Mouse (Mus musculus) liver, adult (tissue): ENCODE data around the gene Miga1.

Experiments used
- GATA4 ChIP-seq: IDR thresholded peaks from 2 replicates; pipeline ENCODE4 v1.6.1; 2014; ENCODE audit warnings: mild to moderate bottlenecking, low read length; ENCODE audit not compliant: insufficient replicate concordance

Gene Miga1

GRCm38 (mm10) chr3:152272974-152273685 lies 67.1 kb downstream of the Miga1 start:
- TF ChIP-seq GATA4 = no peak

DNA sequence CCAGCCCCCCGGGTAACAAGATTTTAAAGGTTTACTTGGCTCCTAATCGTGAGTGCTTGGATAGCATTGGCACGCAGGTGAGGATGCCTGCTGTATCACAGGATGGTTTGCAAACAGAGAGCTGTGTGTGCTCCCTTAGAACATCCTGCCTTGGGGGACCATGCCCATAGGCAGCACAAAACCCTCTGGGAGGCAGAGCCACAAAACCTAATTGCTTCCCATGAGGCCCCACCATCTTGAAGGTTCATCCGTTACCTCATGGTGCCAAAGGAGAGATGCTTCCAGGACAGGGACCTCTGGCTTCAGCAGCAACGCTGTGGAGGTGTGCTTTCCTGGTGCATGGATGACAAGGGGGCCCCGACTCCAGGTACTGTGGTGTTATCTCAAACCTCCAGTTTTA lies 68.3 kb downstream of the Miga1 start:
- TF ChIP-seq GATA4 = no peak

DNA sequence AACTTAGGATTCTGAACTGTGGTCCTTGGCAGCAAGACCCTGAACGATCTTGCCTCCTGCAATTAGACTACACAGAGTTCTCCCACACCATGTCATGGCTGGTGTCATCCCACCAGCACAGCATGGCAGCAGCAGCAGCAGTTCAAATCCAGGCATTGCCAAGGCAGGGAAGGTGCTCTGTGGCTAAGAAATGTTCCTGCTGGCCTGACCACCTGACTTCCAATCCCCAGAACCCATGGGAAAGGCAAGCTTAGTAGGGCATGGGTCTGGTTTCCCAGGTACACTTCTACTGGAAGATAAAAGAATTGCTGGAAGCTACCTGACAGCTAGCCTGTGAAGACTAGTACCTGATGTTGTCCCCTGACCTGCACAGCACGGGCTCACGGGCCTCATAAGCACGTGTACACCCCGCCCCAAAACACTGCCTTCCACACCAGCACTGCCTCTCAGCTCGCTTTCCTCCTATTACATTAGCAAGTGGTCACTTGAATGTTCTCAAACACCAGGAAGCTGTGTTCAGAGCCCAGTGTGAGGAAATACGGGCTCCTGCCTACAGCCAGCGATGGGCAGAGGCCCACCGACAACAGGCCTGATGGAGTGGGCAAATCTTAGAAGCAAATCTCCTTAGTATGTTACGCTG lies 69.0 kb downstream of the Miga1 start:
- TF ChIP-seq GATA4 = no peak

DNA sequence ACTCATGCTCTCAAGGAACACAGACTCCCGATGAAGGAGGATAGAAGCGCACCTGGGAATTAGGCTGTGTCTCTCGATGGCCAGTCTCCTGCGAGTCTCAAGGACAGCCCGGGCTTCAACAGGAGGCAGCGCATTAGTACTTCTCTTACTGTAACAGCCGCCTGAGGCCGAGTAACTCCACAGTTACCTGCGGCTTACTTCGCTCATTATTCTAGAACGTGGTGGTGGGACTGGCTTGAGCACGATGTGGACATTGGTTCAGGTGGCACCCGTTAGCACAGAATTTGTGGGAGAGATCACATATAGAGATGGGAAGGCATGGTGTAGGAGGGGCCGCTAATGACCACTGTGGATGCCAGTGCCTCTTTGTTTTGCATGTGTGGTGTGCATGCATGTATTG lies 72.1 kb downstream of the Miga1 start:
- TF ChIP-seq GATA4 = no peak

DNA sequence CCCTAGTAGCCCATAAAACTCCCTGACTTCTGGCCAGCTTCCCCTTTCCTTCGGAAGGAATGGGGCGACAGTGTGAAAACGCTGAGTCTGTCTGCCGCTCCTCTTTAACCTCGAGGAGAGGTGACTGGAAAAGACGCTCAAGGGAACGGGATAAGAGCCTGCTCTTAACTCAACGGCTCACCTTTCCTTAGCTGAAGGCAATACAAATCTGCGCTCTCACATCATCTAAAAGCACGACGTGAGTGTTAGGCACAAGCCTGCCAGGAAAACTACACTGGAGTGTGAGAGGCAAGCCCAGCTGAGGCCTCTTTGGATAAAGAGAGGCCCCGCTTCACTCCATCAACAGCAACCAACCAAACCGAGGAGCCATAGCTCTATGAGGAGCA lies 74.2 kb downstream of the Miga1 start, which contains the start of gene Nexn:
TSS of gene Nexn (minus strand) at position 315 of the 386 bp plus-strand sequence.
- no peak for TF ChIP-seq GATA4

- TF ChIP-seq GATA4 = no peak
Measured at GRCm38 (mm10) chr3:152265351-152266035, 74.7 kb downstream of the Miga1 start.

DNA sequence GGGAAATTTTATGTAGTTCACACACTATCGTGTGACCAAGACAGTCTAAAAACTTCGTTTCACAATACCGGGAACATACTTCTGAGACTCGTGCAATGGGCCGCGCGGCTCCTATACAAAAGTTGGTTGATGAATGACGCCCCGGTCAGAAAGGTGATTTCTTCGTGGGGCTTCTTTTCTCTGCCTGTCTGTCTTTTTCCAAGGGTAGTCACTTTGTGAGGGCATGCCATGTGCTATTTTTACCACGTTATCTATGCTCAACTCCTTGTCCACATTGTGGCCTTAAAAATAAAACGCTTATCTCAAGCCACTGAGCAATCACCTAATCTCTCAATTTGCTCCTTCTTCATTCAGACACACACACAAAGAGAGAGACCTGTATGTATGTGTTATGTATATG lies 75.4 kb downstream of the Miga1 start:
- TF ChIP-seq GATA4 = no peak

DNA sequence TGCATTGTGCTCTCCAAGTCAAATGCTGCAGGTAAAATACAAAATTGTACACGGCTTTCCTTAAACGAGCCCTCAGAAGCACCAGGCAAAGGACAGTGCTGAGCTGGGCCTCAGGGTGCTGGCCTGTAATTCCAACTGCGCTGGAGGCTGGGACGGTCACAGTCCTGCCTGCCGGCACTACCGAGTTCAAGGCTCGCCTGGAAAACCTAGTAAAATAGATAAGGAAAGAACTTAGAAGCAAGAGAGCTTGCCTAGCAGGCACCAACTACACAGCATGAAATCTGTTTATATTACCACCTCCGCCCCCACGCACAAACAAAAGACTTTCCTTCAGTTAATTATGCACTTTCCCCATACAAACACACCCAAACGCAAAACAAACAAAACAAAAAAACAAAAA lies 75.8 kb downstream of the Miga1 start:
- TF ChIP-seq GATA4 = no peak

DNA sequence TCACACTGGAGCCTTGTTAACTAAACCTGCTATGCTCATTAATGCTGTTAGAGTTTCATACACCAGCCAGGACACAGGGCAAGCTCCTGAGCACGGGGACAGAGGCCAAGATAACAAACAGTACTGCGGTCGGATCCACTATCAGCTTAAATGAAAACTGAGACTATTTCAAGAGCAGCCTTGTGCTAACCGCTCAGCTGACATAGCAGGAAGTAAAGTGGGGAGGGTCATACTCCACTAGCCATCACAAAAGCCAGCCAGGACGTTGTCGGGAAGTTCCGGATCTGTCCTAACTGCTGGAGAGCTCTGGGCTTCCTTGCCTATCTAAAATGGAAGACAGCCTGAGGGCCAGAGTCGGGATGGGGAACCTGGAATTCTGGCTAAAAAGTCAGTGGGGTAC lies 78.3 kb downstream of the Miga1 start:
- peak; percentile 39; the same call in 1 of the 2 replicates for TF ChIP-seq GATA4

DNA sequence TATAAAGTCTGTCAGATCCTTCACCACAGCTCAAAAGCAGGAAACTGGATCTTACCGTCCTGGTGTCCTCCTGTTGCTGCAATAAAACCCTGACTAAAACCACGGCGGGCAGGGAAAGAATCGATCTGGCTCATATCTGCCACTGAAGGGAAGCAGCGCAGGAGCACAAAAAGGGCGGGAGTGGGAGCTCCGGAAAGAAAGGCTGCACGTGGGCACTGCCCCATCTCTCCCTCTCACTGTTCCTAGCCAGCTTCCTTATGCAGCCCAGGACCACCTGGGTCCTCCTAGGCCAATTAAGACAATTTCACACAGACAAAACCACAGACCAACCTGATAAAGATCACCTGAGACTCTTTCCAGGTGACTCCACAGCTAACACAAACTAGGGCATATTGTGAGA lies 78.8 kb downstream of the Miga1 start:
- TF ChIP-seq GATA4 = no peak

DNA sequence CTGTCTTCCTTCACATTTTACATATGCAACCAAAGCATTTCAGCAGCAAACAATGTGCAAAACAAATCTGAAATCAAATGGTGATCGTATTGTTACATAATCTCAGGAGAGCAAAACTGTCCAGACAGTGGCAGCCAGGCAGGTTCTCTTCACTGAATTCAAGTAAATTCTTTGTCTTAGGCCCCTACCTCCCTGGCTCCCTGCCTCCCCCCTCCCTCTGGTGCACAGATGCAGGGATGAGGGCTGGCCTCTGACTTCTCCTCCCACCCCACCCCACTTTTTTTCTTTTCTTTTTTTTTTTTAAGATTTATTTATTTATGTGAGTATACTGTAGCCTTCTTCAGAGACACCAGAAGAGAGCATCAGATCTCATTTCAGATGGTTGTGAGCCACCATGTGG lies 79.8 kb downstream of the Miga1 start:
- no peak for TF ChIP-seq GATA4

DNA sequence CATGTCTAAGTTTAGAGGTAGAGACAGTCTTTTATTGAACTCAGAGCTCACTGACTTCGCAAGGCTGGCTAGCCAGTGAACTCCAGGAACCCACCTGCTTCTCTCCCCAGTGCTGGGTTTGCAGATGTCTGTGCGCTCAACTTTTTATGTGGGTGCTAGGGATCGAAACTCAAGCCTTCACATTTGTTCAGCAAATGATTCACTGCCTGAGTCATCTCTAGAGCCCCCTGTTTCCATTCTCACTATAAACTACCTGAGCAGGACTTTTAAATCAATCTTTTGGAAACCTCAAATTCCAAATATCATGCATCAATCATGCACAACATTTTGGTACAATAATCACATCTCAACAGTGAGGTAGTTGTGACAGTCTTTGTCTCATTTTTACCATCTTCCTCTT lies 82.7 kb downstream of the Miga1 start:
- TF ChIP-seq GATA4 = no peak

- no peak for TF ChIP-seq GATA4
Measured at GRCm38 (mm10) chr3:152250487-152250886, 89.7 kb downstream of the Miga1 start.

DNA sequence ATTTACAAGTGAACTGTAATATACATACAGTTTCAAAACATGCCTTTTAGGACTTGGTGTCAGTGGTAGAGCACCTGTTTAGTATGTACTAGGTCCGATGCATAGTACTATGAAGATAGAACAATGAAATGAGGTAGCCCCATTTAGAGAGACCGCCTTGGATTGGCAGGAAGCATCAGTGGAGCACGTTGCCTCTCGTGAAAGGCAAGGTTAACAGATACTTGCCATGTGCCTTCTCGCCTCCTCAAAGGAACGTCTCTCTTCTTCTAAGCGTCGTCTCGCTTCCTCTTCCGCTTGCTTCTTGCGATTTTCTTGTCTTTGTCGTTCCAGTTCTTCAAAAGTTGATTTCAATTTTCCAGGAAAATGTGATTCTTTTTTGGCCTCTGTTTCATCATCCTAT lies 92.5 kb downstream of the Miga1 start:
- TF ChIP-seq GATA4 = no peak

- no peak for TF ChIP-seq GATA4
Measured at GRCm38 (mm10) chr3:152245273-152245910, 94.8 kb downstream of the Miga1 start.

DNA sequence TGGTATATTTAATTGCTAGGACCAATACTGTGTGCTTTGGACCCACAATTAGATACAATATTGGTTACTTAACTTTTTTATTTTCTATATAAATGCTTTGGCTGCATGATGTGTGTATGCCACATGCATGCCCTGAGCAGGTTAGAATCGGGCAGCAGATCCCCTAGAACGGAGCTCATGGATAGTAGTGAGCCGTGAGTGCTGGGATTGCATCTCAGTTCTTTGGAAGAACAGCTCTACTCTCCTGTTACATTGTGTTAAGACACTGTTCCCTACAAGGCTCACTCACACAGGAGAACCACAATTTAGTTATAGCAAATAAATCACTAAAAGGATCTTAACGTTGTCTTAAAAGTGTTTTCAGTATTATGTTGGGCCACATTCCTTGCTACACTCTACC lies 96.9 kb downstream of the Miga1 start:
- TF ChIP-seq GATA4 = no peak
